Mouse (Mus musculus) lung, postnatal 0 days (tissue): ENCODE measurements at regions not wholly inside any gene's neighbourhood (a gene's known extent, or its start where the extent isn't known, plus 50 kb on each side); places are given as distances from the start of the nearest gene placed in this dataset.

ENCODE experiments used
- CTCF ChIP-seq: IDR thresholded peaks from 2 replicates; pipeline ENCODE4 v1.5.1; 2016; ENCODE audit warnings: antibody characterized with exemption, mild to moderate bottlenecking
- EP300 ChIP-seq: IDR thresholded peaks from 2 replicates; pipeline ENCODE4 v1.6.1; 2016; ENCODE audit warnings: antibody characterized with exemption, mild to moderate bottlenecking, control low read depth

GRCm38 (mm10) chr3:147852830-147853229, 1000.7 kb downstream of the Ttll7 start:
- TF ChIP-seq CTCF (no peak), EP300 (no peak)
